Mouse (Mus musculus) intestine, embryonic 14.5 days (tissue): ENCODE measurements around the gene Cmtm4. TPM values are rescaled to one million over a fixed set of nuclear protein-coding genes. Genes with fewer than 3 reads are reported as not detected.
A peak's percentile ranks its signal among the peaks of the same experiment; 100 is the strongest.

Experiments used
- ATAC-seq: fragments of 200-750 bp; cut with Nextera tagmentation; replicated peaks from 2 replicates; pipeline ENCODE4 v1.8.0; 2017; ENCODE audit warnings: low read depth, moderate number of reproducible peaks, moderate TSS enrichment, moderate library complexity; ENCODE audit not compliant: low FRiP score, low TSS enrichment
- DNase-seq: peaks from one replicate; pipeline ENCODE4 v3.0.0-alpha.2; 2018; ENCODE audit warnings: low spot score
- H3K27ac ChIP-seq: fragments of 300-500 bp; sonication (generic); 2 replicates; pipeline ENCODE4 v1.5.1; 2014; ENCODE audit warnings: low read depth, mild to moderate bottlenecking, control low read depth
- H3K27me3 ChIP-seq: fragments of 300-500 bp; sonication (generic); replicated peaks from 2 replicates; pipeline ENCODE4 v1.6.1; 2014; ENCODE audit warnings: low read length, control low read depth; ENCODE audit not compliant: control insufficient read depth, insufficient read depth
- H3K36me3 ChIP-seq: fragments of 300-500 bp; sonication (generic); 2 replicates; pipeline ENCODE4 v1.6.1; 2014; ENCODE audit warnings: low read length, control low read depth; ENCODE audit not compliant: control insufficient read depth, insufficient read depth
- H3K4me1 ChIP-seq: fragments of 300-500 bp; sonication (generic); replicated peaks from 2 replicates; pipeline ENCODE4 v1.6.1; 2014; ENCODE audit warnings: low read length, control low read depth, mixed read lengths; ENCODE audit not compliant: control insufficient read depth, insufficient read depth
- H3K4me2 ChIP-seq: fragments of 300-500 bp; sonication (generic); 2 replicates; pipeline ENCODE4 v1.6.1; 2014; ENCODE audit warnings: low read length
- H3K4me3 ChIP-seq: fragments of 300-500 bp; sonication (generic); 2 replicates; pipeline ENCODE4 v1.5.1; 2014; ENCODE audit warnings: low read depth, low read length, control low read depth, mixed read lengths
- H3K9ac ChIP-seq: fragments of 300-500 bp; sonication (generic); 2 replicates; pipeline ENCODE4 v1.6.1; 2014; ENCODE audit warnings: mild to moderate bottlenecking, low read length
- H3K9me3 ChIP-seq: fragments of 300-500 bp; sonication (generic); 2 replicates; pipeline ENCODE4 v1.6.1; 2016; ENCODE audit warnings: low read length, control low read depth; ENCODE audit not compliant: control insufficient read depth
- WGBS: fragments of 180-500 bp; shearing (Covaris S2); extraction: QIAGEN DNeasy Blood & Tissue Kit; methylation state at CpG from one replicate; pipeline ENCODE4 v1.1.7; 2014; 5-methylcytosine and 5-hydroxymethylcytosine counted together
- polyA plus RNA-seq: library from polyadenylated mRNA; unstranded; fragments of >200 nt; fragmentation: Nextera tagmentation; extraction: Ambion mirVana; gene quantifications from 2 replicates; pipeline ENCODE4 v1.2.1, GENCODE M21; 2014

Gene Cmtm4
- polyA plus RNA-seq, 1 experiment from 2014 or later: 7.5 TPM

DNA sequence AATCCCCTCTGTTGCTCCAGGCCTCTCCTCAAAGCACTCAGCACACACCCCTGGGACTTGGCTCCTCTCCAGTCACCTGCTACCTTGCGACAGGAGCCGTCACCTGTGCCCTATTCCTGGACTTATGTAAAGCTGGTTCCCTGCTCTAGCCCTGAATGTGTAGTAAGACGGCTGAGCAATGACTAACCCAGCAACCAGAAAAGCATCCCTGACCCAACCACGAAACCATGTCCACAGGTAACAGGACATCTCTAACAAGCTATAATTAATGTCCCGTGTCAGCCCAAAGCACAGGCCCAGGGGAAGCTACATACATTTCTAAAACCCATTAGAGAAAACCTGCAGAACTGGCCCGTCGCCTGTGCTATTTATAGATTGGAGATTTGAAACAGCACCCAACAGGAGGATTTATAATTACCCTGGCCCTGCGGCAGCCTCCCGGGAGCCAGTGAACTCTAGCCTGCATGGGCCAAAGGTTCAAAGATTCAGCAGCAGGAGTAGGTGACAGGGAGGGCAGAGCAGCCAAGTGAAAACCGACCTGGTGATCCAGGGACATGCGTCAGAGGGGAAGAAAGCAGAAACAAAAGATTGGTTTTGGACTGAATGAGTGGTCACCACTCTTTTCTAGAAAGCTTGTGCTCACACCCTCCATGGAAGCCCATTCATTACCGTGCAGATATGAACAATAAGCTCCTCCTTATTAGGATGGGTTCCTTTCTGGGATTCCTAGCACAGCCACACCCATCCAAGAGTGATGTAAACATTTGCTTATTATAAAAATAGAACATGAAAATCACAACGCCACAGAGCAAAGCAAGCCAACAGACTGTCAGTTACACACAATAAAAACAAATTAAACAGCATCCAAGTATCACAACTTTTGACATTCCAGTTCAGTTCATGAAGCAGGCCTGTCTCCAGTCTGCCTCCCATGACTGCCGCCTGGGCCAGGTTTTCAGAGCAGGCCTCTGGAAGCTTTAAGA is 20.5 kb downstream of the Cmtm4 start:
- Histone ChIP-seq H3K4me2 (peak overlapping the region; percentile 21), H3K9ac (peak overlapping the region; percentile 20; the same call in 1 of the 2 replicates), H3K27ac (peak overlapping the region; percentile 78), H3K9me3 (no peaks in the 10 kb centered on the region), H3K4me3 (no peak overlapping the region), H3K36me3 (no peaks in the 10 kb centered on the region), H3K27me3 (no peaks in the 10 kb centered on the region), H3K4me1 (peaks cover 28% of the 10 kb centered on the region)
- ATAC-seq: peak; percentile 81
- DNase-seq: peak; percentile 80
- 27% methylated on average over 14 of the region's 14 CpGs for WGBS

DNA sequence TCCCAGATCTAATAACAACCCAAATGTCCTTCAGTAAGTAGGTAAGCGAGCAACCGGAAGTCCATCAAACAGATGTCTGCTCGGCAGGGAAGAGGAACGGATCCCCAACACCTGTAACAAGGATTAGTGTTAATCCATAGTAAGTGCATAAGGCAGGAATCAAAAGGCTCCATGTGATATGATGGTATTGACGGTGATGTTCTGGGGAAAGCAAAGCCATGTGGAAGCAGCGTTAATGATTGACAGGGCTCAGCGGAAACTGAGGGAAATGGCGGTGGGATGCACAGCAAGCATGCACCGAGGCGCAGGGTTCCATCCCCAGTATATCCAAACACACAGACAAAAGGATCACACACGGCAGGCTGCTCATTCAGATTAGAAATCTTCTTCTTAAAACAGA is 21.3 kb downstream of the Cmtm4 start:
- H3K9ac ChIP-seq: no peak overlapping the region
- peak overlapping the region; percentile 78 for H3K27ac ChIP-seq
- H3K4me2 ChIP-seq: peak overlapping the region; percentile 26
- ATAC-seq (no peak), DNase-seq (no peak)
- 64% methylated on average over 11 of the region's 11 CpGs for WGBS
- H3K36me3 ChIP-seq: no peaks in the 10 kb centered on the region
- no peaks in the 10 kb centered on the region for H3K27me3 ChIP-seq
- no peak overlapping the region for H3K4me3 ChIP-seq
- peaks cover 29% of the 10 kb centered on the region for H3K4me1 ChIP-seq
- no peaks in the 10 kb centered on the region for H3K9me3 ChIP-seq

DNA sequence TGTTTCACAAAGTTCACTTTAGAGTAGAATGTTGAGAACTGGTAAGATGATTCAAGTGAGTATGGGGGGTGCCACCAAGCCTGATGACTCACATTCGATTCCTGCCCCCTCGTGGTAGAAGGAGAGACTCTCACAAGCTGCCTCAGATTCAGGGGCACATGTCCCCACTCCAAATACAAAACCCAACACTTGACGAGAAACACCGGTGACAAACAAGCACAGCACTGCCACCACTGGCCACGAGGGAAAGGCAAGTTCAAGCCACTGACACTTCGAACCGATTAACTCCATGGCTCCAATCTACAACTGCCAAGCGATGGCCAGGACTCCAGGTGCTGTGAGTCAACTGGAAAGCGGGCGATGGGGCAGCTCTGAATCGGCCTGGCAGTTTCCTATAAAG is 21.8 kb downstream of the Cmtm4 start:
- Histone ChIP-seq H3K9ac (no peak overlapping the region), H3K4me3 (no peak overlapping the region), H3K9me3 (no peaks in the 10 kb centered on the region), H3K27ac (peak overlapping the region; percentile 78), H3K27me3 (no peaks in the 10 kb centered on the region), H3K4me1 (peaks cover 33% of the 10 kb centered on the region), H3K4me2 (peak overlapping the region; percentile 26), H3K36me3 (no peaks in the 10 kb centered on the region)
- DNase-seq (no peak), ATAC-seq (no peak)
- 80% methylated on average over 11 of the region's 11 CpGs for WGBS

DNA sequence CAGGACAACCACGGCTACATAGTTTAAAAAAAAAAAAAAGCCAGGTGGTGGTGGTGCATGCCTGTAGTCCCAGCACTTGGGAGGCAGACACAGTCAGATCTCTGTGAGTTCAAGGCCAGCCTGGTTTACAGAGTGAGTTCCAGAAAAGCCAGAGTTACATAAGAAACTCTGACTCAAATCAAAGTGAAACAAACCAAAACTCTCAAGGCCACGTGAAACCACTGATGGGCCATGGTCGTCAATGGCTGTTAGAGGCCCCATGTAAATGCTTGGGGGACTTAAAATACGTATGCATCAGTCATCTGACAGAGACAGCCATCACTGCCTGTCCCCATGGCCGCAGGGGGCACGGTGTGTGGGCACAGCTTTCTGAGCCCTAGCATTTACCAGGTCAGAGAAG is 24.5 kb downstream of the Cmtm4 start:
- no peaks in the 10 kb centered on the region for H3K36me3 ChIP-seq
- H3K27ac ChIP-seq: no peak overlapping the region
- H3K4me1 ChIP-seq: peaks cover 27% of the 10 kb centered on the region
- no peak for DNase-seq
- no peaks in the 10 kb centered on the region for H3K9me3 ChIP-seq
- no peak overlapping the region for H3K9ac ChIP-seq
- no peaks in the 10 kb centered on the region for H3K27me3 ChIP-seq
- no peak for ATAC-seq
- H3K4me2 ChIP-seq: no peak overlapping the region
- no peak overlapping the region for H3K4me3 ChIP-seq
- WGBS: 87% methylated on average over 6 of the region's 6 CpGs

DNA sequence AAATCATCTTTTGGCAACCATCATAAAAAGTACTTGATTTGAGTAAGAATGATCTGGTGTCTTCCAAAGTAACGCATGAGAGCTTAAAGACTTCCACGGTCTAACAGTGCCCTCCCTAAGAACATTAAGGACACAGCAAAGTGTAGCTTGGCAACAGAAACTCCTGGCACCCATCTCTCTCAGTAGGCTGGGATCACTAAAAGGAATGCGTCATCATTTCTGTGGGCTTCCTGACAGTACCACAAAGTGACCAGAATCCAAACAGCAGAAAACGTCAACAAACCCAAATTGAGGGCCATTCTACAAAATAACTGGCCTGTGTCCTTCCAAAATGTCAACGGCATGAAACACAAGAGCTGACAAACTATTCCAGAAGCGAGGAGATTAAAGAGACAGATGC is 25.5 kb downstream of the Cmtm4 start:
- Histone ChIP-seq H3K9ac (no peak overlapping the region), H3K4me3 (no peak overlapping the region), H3K27me3 (no peaks in the 10 kb centered on the region), H3K36me3 (no peaks in the 10 kb centered on the region), H3K4me1 (peaks cover 18% of the 10 kb centered on the region; the same call in 1 of the 2 replicates), H3K27ac (no peak overlapping the region), H3K4me2 (no peak overlapping the region), H3K9me3 (no peaks in the 10 kb centered on the region)
- ATAC-seq (no peak), DNase-seq (no peak)
- 65% methylated on average over 6 of the region's 6 CpGs for WGBS

DNA sequence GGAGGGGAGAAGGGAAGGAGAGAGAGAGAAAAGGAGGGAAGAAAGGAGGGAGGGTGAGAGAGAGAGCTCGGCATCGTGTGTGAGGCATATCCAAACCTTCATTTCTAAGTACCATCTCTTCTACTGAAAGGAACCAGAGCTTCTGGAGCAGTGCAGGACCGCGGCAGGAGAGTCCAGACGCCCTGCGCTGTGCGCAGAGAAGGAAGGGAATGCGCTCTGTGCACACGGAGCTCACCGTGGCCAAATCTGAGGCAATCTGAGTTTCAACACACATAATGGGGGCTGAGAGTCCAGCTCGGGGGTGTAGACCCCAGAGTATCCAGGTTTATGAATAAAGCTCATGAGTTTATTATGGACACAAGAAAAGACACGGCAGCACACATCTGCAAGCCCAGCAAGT is 26.0 kb downstream of the Cmtm4 start:
- peaks cover 14% of the 10 kb centered on the region; the same call in 1 of the 2 replicates for H3K4me1 ChIP-seq
- no peak overlapping the region for H3K4me3 ChIP-seq
- no peaks in the 10 kb centered on the region for H3K27me3 ChIP-seq
- no peak overlapping the region for H3K4me2 ChIP-seq
- no peak for ATAC-seq
- H3K9ac ChIP-seq: no peak overlapping the region
- H3K27ac ChIP-seq: no peak overlapping the region
- H3K36me3 ChIP-seq: no peaks in the 10 kb centered on the region
- 63% methylated on average over 12 of the region's 12 CpGs for WGBS
- DNase-seq: no peak
- no peaks in the 10 kb centered on the region for H3K9me3 ChIP-seq

DNA sequence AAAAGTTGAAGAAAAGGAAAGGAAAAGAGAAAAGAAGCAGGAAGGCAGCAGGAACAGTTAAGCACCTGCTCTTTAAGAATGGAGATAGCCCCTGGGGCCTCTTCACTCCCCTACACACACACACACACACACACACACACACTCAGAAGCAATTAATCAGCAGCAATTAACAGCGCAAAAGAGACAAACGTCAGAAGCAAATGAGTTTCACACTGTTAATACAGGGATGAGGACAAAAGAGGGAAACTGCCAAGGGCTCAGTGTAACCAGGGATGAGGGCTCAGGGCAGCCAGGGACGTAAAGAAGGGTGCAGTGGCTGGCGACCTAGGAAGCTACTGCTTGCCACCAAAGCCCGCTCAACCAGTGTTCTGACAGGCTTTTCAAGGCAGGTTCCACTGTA is 28.2 kb downstream of the Cmtm4 start:
- Histone ChIP-seq H3K4me2 (no peak overlapping the region), H3K27me3 (no peaks in the 10 kb centered on the region), H3K9ac (no peak overlapping the region), H3K4me1 (peaks cover 7% of the 10 kb centered on the region; the same call in 1 of the 2 replicates), H3K9me3 (no peaks in the 10 kb centered on the region), H3K27ac (no peak overlapping the region), H3K4me3 (no peak overlapping the region), H3K36me3 (no peaks in the 10 kb centered on the region)
- DNase-seq (no peak), ATAC-seq (no peak)
- 57% methylated on average over 5 of the region's 5 CpGs for WGBS

DNA sequence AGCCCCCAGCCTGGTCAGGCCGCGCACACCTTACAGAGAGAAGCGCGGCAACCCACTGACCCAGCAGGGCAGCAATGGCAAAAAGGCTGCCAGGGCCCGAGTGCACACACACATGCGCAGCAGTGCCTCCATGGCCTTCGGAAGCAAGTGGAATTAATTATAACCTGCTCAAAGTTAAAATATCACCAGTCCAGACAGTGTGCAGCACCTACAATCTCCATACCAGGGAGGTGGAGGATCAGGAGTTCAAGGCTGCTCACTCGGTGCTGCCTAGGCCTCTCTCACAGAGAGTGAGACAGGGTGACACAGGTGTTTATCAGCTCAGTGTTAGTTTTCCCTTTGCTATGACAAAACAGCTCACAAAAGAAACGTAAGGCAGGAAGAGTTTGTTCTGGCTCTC is 29.9 kb downstream of the Cmtm4 start:
- 89% methylated on average over 9 of the region's 9 CpGs for WGBS
- ATAC-seq: no peak

More for the DNA sequence above, 29.9 kb downstream of the Cmtm4 start:
- no peak for DNase-seq
- no peak overlapping the region for H3K27ac ChIP-seq
- H3K4me3 ChIP-seq: no peak overlapping the region
- no peaks in the 10 kb centered on the region for H3K9me3 ChIP-seq
- H3K4me1 ChIP-seq: peaks cover 7% of the 10 kb centered on the region; the same call in 1 of the 2 replicates
- no peak overlapping the region for H3K4me2 ChIP-seq
- H3K9ac ChIP-seq: no peak overlapping the region
- H3K27me3 ChIP-seq: no peaks in the 10 kb centered on the region
- no peaks in the 10 kb centered on the region for H3K36me3 ChIP-seq
